Mouse (Mus musculus) hindbrain, embryonic 10.5 days (tissue): ENCODE results near the gene Olfr1212. TPM values are rescaled to one million over a fixed set of nuclear protein-coding genes. Genes with fewer than 3 reads are reported as not detected.

ENCODE experiments used
- DNase-seq: peaks from one replicate; pipeline ENCODE4 v3.0.0-alpha.2; 2017; ENCODE audit warnings: low spot score
- H3K27ac ChIP-seq: fragments of 300-500 bp; sonication (generic); 2 replicates; pipeline ENCODE4 v1.5.1; 2016; ENCODE audit warnings: mild to moderate bottlenecking, moderate library complexity
- H3K27me3 ChIP-seq: fragments of 300-500 bp; sonication (generic); 2 replicates; pipeline ENCODE4 v1.6.1; 2016; ENCODE audit warnings: mild to moderate bottlenecking; ENCODE audit not compliant: poor library complexity, insufficient read depth, severe bottlenecking
- H3K36me3 ChIP-seq: fragments of 300-500 bp; sonication (generic); 2 replicates; pipeline ENCODE4 v1.6.1; 2016; ENCODE audit warnings: mild to moderate bottlenecking, moderate library complexity
- H3K4me1 ChIP-seq: fragments of 300-500 bp; sonication (generic); replicated peaks from 2 replicates; pipeline ENCODE4 v1.6.1; 2016; ENCODE audit warnings: mild to moderate bottlenecking
- H3K4me3 ChIP-seq: fragments of 300-500 bp; sonication (generic); 2 replicates; pipeline ENCODE4 v1.5.1; 2016; ENCODE audit warnings: mild to moderate bottlenecking, moderate library complexity
- H3K9me3 ChIP-seq: fragments of 300-500 bp; sonication (generic); 2 replicates; pipeline ENCODE4 v1.6.1; 2016; ENCODE audit warnings: mild to moderate bottlenecking, moderate library complexity
- WGBS: fragments of 180-500 bp; shearing (Covaris S2); methylation state at CpG from one replicate; pipeline ENCODE4 v1.1.7; 2016; 5-methylcytosine and 5-hydroxymethylcytosine counted together
- polyA plus RNA-seq: library from polyadenylated mRNA; unstranded; fragments of >200 nt; fragmentation: Nextera tagmentation; extraction: Ambion mirVana; gene quantifications from 2 replicates; pipeline ENCODE4 v1.2.1, GENCODE M21; 2016

Gene Olfr1212
- polyA plus RNA-seq: not detected in 2 replicates

DNA sequence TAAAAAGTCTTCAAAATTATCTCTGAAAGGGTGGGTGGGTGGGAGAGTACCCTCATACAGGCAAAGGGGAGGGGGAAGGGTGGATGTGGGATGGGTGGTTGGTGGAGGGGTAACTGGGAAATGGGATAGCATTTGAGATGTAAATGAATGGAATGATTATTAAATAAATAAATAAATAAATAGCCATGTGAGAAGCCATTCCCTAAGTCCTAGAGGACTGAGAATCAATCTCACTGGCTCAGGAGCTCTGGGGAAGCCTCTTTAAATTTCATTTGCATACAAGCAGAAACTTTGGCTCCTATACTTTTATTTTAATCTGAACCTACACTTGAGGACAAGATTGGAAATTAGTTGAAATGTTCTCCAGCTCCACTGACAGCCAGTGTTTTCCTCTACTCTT is at the start of gene Olfr1212:
Gene Olfr1212 (plus strand): TSS at position 301 of the 400 bp plus-strand sequence.
- Histone ChIP-seq H3K36me3 (no peaks in the 10 kb centered on the region), H3K4me1 (no peaks in the 10 kb centered on the region), H3K27me3 (no peaks in the 10 kb centered on the region), H3K27ac (no peak within 1 kb of the TSS), H3K4me3 (no peak within 1 kb of the TSS), H3K9me3 (no peaks in the 10 kb centered on the region)
- DNase-seq: no peak

DNA sequence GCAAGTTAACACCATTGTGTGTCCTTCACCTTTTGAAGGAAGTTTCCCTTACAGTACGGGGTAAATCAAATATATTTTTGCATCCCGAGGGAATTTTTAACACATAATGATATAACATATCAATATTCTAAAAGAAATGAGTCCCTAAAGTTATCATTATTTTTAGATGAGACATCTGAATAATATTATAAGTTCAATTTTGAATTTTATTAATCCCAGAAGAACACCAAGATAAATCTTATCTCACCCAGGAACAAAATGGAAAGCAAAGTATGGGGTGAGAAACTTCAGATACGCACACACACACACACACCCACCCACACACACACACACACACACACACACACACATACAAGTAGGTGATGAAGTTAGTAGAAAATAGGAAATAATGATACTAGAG is 38.7 kb upstream of the Olfr1212 start, which contains the start of gene Olfr1209:
Gene Olfr1209 (minus strand): TSS at position 101 of the 400 bp plus-strand sequence.
- no peak within 1 kb of the TSS for H3K4me3 ChIP-seq
- H3K36me3 ChIP-seq: no peaks in the 10 kb centered on the region
- DNase-seq: no peak
- H3K27ac ChIP-seq: no peak within 1 kb of the TSS
- H3K27me3 ChIP-seq: no peaks in the 10 kb centered on the region
- no peaks in the 10 kb centered on the region for H3K9me3 ChIP-seq
- H3K4me1 ChIP-seq: no peaks in the 10 kb centered on the region
- 86% methylated on average over 3 of the region's 3 CpGs for WGBS

DNA sequence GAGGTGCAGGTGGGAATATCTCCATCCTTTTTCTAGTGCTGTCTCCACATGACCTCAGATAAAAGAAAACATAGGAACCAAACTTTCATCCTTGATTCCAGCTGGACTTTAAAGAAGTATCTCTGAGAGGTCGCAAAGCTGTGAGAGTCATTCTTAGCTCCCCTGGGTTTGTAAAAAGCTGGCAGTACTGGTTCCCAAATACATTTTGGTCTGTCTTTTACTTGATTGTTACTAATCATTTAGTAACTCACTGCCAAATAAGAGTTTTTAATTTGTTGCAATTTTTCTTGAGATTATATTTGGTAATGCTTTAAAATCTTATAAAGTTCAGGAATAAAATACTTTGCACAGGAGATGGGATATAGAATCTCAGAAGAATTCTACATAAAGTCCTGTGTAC is 15.8 kb upstream of the Olfr1212 start, which contains the start of gene Olfr1211:
Gene Olfr1211 (minus strand): TSS at position 101 of the 400 bp plus-strand sequence.
- H3K27me3 ChIP-seq: no peaks in the 10 kb centered on the region
- H3K9me3 ChIP-seq: no peaks in the 10 kb centered on the region
- DNase-seq: no peak
- H3K27ac ChIP-seq: no peak within 1 kb of the TSS
- H3K4me3 ChIP-seq: no peak within 1 kb of the TSS
- 94% methylated on average over 1 of the region's 1 CpGs for WGBS
- H3K36me3 ChIP-seq: no peaks in the 10 kb centered on the region
- no peaks in the 10 kb centered on the region for H3K4me1 ChIP-seq

DNA sequence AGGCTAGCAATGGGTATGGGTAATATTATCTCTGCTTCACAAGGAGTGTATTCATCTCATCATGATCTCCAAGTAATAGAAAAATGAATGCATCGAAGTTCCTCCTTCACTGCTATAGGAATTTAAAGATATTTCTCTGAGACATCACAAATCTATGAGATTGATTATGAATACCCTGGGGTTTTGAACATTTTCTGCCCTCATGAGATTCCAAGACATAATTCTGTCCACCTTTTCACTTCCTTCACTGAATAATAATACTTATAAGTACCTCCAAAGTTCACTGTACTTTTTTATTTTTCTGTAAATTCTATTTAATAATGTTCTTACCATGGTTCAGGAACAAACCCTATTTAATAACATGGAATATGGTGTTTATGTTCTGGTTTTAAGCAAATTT is 26.4 kb downstream of the Olfr1212 start, which contains the start of gene Gm13762:
Gene Gm13762 (minus strand): TSS at position 101 of the 400 bp plus-strand sequence.
- Histone ChIP-seq H3K36me3 (no peaks in the 10 kb centered on the region), H3K27me3 (no peaks in the 10 kb centered on the region), H3K4me3 (no peak within 1 kb of the TSS), H3K4me1 (no peaks in the 10 kb centered on the region), H3K9me3 (no peaks in the 10 kb centered on the region), H3K27ac (no peak within 1 kb of the TSS)
- DNase-seq: no peak
- WGBS: 82% methylated on average over 1 of the region's 1 CpGs

DNA sequence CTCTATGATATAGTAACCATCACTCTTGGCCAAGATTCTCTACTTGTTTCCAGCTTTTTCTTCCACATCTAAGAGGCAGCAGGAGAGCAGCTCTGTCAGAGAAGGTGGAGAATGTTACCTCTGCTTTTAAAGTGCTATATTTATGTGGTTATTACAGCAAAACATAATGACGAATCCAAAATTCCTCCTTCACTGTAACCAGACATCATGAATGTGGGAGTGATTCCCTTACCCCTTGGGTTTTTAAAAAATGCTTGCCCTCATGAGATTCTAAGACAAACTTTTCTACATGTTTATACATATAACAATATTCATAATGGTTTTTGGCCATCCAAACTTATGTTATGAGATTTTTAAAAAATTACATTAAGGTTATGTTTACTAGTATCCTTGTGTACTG is 38.8 kb downstream of the Olfr1212 start, which contains the start of gene Olfr1214:
Gene Olfr1214 (minus strand): TSS at position 101 of the 400 bp plus-strand sequence.
- no peak for DNase-seq
- Histone ChIP-seq H3K9me3 (no peaks in the 10 kb centered on the region), H3K27ac (no peak within 1 kb of the TSS), H3K4me1 (no peaks in the 10 kb centered on the region), H3K27me3 (no peaks in the 10 kb centered on the region), H3K4me3 (no peak within 1 kb of the TSS), H3K36me3 (no peaks in the 10 kb centered on the region)
- WGBS: 86% methylated on average over 1 of the region's 1 CpGs

DNA sequence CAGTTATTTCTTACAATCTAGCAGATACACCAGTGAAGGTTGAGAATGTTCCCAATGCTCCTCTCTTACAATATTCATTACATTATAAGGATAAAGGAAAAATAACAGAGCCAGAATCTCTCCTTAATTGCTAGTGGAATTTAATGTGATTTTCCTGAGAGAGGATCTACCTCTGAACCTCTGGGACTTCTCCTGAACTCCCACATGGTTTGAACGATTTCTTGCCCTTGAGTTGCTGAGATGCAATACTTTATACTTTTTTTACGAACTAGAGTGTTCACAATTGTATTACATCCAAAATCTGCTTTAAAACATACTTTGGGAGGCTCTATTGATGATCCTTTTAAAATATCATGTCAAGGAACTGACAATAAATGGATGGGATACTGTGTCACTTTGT is 53.1 kb downstream of the Olfr1212 start, which contains the start of gene Olfr1215:
Gene Olfr1215 (minus strand): TSS at position 101 of the 400 bp plus-strand sequence.
- DNase-seq: no peak
- WGBS: 78% methylated on average over 2 of the region's 2 CpGs
- H3K4me1 ChIP-seq: no peaks in the 10 kb centered on the region
- H3K27me3 ChIP-seq: no peaks in the 10 kb centered on the region
- H3K36me3 ChIP-seq: no peaks in the 10 kb centered on the region
- no peak within 1 kb of the TSS for H3K27ac ChIP-seq
- no peak within 1 kb of the TSS for H3K4me3 ChIP-seq
- H3K9me3 ChIP-seq: no peaks in the 10 kb centered on the region

Other genes starting within 250 kb of the Olfr1212 start
- not detected in 2 replicates for gene Olfr1196, start 249.4 kb upstream of the Olfr1212 start, polyA plus RNA-seq
- gene Olfr1197, start 221.6 kb upstream of the Olfr1212 start, polyA plus RNA-seq: not detected in 2 replicates
- gene Olfr1198, start 202.6 kb upstream of the Olfr1212 start, polyA plus RNA-seq: not detected in 2 replicates
- gene Olfr1199, start 193.5 kb upstream of the Olfr1212 start, polyA plus RNA-seq: not detected in 2 replicates
- gene Olfr1200, start 183.5 kb upstream of the Olfr1212 start, polyA plus RNA-seq: not detected in 2 replicates
- not detected in 2 replicates for gene Olfr1201, start 160.9 kb upstream of the Olfr1212 start, polyA plus RNA-seq
- gene Olfr1202, start 139.5 kb upstream of the Olfr1212 start, polyA plus RNA-seq: 0.04 TPM in 1 of 2 replicates, not detected in the other
- gene Olfr1205, start 124.2 kb upstream of the Olfr1212 start, polyA plus RNA-seq: not detected in 2 replicates
- not detected in 2 replicates for gene Olfr1204, start 104.7 kb upstream of the Olfr1212 start, polyA plus RNA-seq
- not detected in 2 replicates for gene Olfr1206, start 90.7 kb upstream of the Olfr1212 start, polyA plus RNA-seq
- not detected in 2 replicates for gene Olfr1208, start 51.7 kb upstream of the Olfr1212 start, polyA plus RNA-seq
- gene Olfr1209, start 38.8 kb upstream of the Olfr1212 start, polyA plus RNA-seq: not detected in 2 replicates
- gene Olfr1211, start 15.9 kb upstream of the Olfr1212 start, polyA plus RNA-seq: not detected in 2 replicates
- gene Gm13762, start 26.3 kb downstream of the Olfr1212 start, polyA plus RNA-seq: not detected in 2 replicates
- not detected in 2 replicates for gene Olfr1214, start 38.7 kb downstream of the Olfr1212 start, polyA plus RNA-seq
- gene Olfr1215, start 53.0 kb downstream of the Olfr1212 start, polyA plus RNA-seq: not detected in 2 replicates
- not detected in 2 replicates for gene Olfr1216, start 64.4 kb downstream of the Olfr1212 start, polyA plus RNA-seq
- not detected in 2 replicates for gene Olfr1217, start 78.1 kb downstream of the Olfr1212 start, polyA plus RNA-seq
- gene Olfr1218, start 107.2 kb downstream of the Olfr1212 start, polyA plus RNA-seq: not detected in 2 replicates
- not detected in 2 replicates for gene Olfr1219, start 129.5 kb downstream of the Olfr1212 start, polyA plus RNA-seq
- not detected in 2 replicates for gene Olfr1220, start 152.9 kb downstream of the Olfr1212 start, polyA plus RNA-seq
- gene Olfr1221, start 163.3 kb downstream of the Olfr1212 start, polyA plus RNA-seq: not detected in 2 replicates
- gene Olfr1222, start 179.1 kb downstream of the Olfr1212 start, polyA plus RNA-seq: not detected in 2 replicates
- gene Olfr1223, start 197.6 kb downstream of the Olfr1212 start, polyA plus RNA-seq: not detected in 2 replicates
- gene Olfr1224-ps1, start 210.1 kb downstream of the Olfr1212 start, polyA plus RNA-seq: not detected in 2 replicates
- gene Olfr1225, start 220.7 kb downstream of the Olfr1212 start, polyA plus RNA-seq: not detected in 2 replicates
- gene Olfr1226, start 246.1 kb downstream of the Olfr1212 start, polyA plus RNA-seq: not detected in 2 replicates